Mouse (Mus musculus) kidney, embryonic 14.5 days (tissue): ENCODE results near the gene Nfic. TPM values are rescaled to one million over a fixed set of nuclear protein-coding genes. Genes with fewer than 3 reads are reported as not detected.

Source experiments
- ATAC-seq: fragments of 200-750 bp; cut with Nextera tagmentation; 2 replicates; pipeline ENCODE4 v1.8.0; 2017; ENCODE audit warnings: moderate number of reproducible peaks, mild to moderate bottlenecking, moderate TSS enrichment, moderate library complexity; ENCODE audit not compliant: low FRiP score, low TSS enrichment
- H3K27ac ChIP-seq: fragments of 300-500 bp; sonication (generic); 2 replicates; pipeline ENCODE4 v1.5.1; 2014; ENCODE audit warnings: low read depth, mild to moderate bottlenecking, low read length, moderate library complexity, mixed read lengths
- H3K27me3 ChIP-seq: fragments of 300-500 bp; sonication (generic); 2 replicates; pipeline ENCODE4 v1.6.1; 2014; ENCODE audit warnings: mild to moderate bottlenecking, low read length; ENCODE audit not compliant: control insufficient read depth, insufficient read depth
- H3K36me3 ChIP-seq: fragments of 300-500 bp; sonication (generic); 2 replicates; pipeline ENCODE4 v1.6.1; 2014; ENCODE audit warnings: low read length, mixed read lengths; ENCODE audit not compliant: control insufficient read depth, insufficient read depth
- H3K4me1 ChIP-seq: fragments of 300-500 bp; sonication (generic); 2 replicates; pipeline ENCODE4 v1.6.1; 2014; ENCODE audit warnings: low read length, mixed read lengths; ENCODE audit not compliant: control insufficient read depth, insufficient read depth
- H3K4me2 ChIP-seq: fragments of 300-500 bp; sonication (generic); replicated peaks from 2 replicates; pipeline ENCODE4 v1.6.1; 2014; ENCODE audit warnings: low read depth, mild to moderate bottlenecking, low read length
- H3K4me3 ChIP-seq: fragments of 300-500 bp; sonication (generic); 2 replicates; pipeline ENCODE4 v1.5.1; 2014; ENCODE audit warnings: mild to moderate bottlenecking, low read length
- H3K9ac ChIP-seq: fragments of 300-500 bp; sonication (generic); 2 replicates; pipeline ENCODE4 v1.6.1; 2014; ENCODE audit warnings: low read depth, mild to moderate bottlenecking, low read length, moderate library complexity
- H3K9me3 ChIP-seq: fragments of 300-500 bp; sonication (generic); 2 replicates; pipeline ENCODE4 v1.6.1; 2016; ENCODE audit warnings: low read length; ENCODE audit not compliant: control insufficient read depth
- WGBS: fragments of 180-500 bp; shearing (Covaris S2); extraction: QIAGEN DNeasy Blood & Tissue Kit; methylation state at CpG from one replicate; pipeline ENCODE4 v1.1.7; 2014; 5-methylcytosine and 5-hydroxymethylcytosine counted together
- polyA plus RNA-seq: library from polyadenylated mRNA; unstranded; fragments of >200 nt; fragmentation: Nextera tagmentation; extraction: Ambion mirVana; gene quantifications from 2 replicates; pipeline ENCODE4 v1.2.1, GENCODE M21; 2014

Nfic gene
- polyA plus RNA-seq, 1 experiment from 2014 or later = 59.0 TPM

GRCm38 (mm10) chr10:81393456-81394063 lies 61.9 kb downstream of the Nfic start:
- peaks cover 20% of the 10 kb centered on the region; the same call in 1 of the 2 replicates for H3K36me3 ChIP-seq
- H3K27ac ChIP-seq = peak overlapping the region; percentile 63; the same call in 1 of the 2 replicates
- 4% methylated on average over 19 of the region's 19 CpGs for WGBS
- peak overlapping the region; percentile 51 for H3K4me2 ChIP-seq
- no peaks in the 10 kb centered on the region for H3K27me3 ChIP-seq
- 0 out of 2 replicates have a peak, but pooled peaks have one; percentile 4 for ATAC-seq
- H3K9me3 ChIP-seq = no peaks in the 10 kb centered on the region
- H3K9ac ChIP-seq = peak overlapping the region; percentile 45; the same call in 1 of the 2 replicates
- peak overlapping the region; percentile 26; the same call in 1 of the 2 replicates for H3K4me3 ChIP-seq
- peaks cover 17% of the 10 kb centered on the region for H3K4me1 ChIP-seq

DNA sequence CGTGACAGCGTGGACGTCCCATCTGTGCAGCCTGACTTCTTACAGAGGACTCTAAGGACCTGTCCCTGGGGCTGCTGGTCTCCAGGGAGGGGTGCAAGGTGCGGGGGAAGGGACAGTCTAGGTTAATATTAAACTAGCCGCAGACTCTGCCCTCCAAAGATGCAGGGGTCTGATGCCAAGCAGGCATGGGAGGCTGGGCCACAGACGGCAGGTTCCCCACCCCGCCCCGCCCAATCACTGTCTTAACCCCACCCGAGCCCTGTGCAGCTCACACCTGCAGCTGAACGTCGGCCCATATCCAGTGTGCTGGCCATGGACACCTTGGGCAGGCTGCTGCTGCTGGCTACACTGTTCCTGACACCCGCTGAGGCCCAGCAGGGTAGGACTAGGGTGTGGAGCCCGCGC lies 62.7 kb downstream of the Nfic start, which contains the start of gene Smim24:
Smim24 (plus strand) TSS at position 271 of the 405 bp plus-strand sequence.
- peak within 1 kb of the TSS; percentile 63; the same call in 1 of the 2 replicates for H3K27ac ChIP-seq
- WGBS = 61% methylated on average over 14 of the region's 14 CpGs

GRCm38 (mm10) chr10:81392270-81392669 lies 63.2 kb downstream of the Nfic start:
- Histone ChIP-seq H3K4me1 (peaks cover 17% of the 10 kb centered on the region), H3K36me3 (peaks cover 21% of the 10 kb centered on the region), H3K4me2 (no peak overlapping the region), H3K27me3 (no peaks in the 10 kb centered on the region), H3K4me3 (no peak overlapping the region), H3K27ac (no peak overlapping the region), H3K9ac (no peak overlapping the region), H3K9me3 (no peaks in the 10 kb centered on the region)
- ATAC-seq = no peak
- 84% methylated on average over 6 of the region's 6 CpGs for WGBS

More for the DNA sequence above, 62.7 kb downstream of the Nfic start, which contains the start of gene Smim24:
- no peaks in the 10 kb centered on the region for H3K27me3 ChIP-seq
- H3K4me3 ChIP-seq = peak within 1 kb of the TSS; percentile 26
- H3K4me2 ChIP-seq = peak within 1 kb of the TSS; percentile 51
- H3K36me3 ChIP-seq = peaks cover 21% of the 10 kb centered on the region
- no peak; the same call in 1 of the 2 replicates for ATAC-seq
- peak within 1 kb of the TSS; percentile 45; the same call in 1 of the 2 replicates for H3K9ac ChIP-seq
- H3K4me1 ChIP-seq = peaks cover 17% of the 10 kb centered on the region
- no peaks in the 10 kb centered on the region for H3K9me3 ChIP-seq

GRCm38 (mm10) chr10:81390678-81390965 lies 64.8 kb downstream of the Nfic start:
- Histone ChIP-seq H3K9ac (no peak overlapping the region), H3K4me2 (no peak overlapping the region), H3K4me1 (peaks cover 20% of the 10 kb centered on the region), H3K9me3 (no peaks in the 10 kb centered on the region), H3K27ac (no peak overlapping the region), H3K4me3 (no peak overlapping the region), H3K27me3 (no peaks in the 10 kb centered on the region), H3K36me3 (peaks cover 32% of the 10 kb centered on the region)
- 93% methylated on average over 13 of the region's 13 CpGs for WGBS
- ATAC-seq = no peak

GRCm38 (mm10) chr10:81389801-81390677 lies 65.4 kb downstream of the Nfic start:
- ATAC-seq = peak; percentile 43; the same call in 1 of the 2 replicates
- no peak overlapping the region for H3K9ac ChIP-seq
- no peaks in the 10 kb centered on the region for H3K9me3 ChIP-seq
- WGBS = 62% methylated on average over 23 of the region's 23 CpGs
- no peak overlapping the region for H3K4me3 ChIP-seq
- H3K4me2 ChIP-seq = no peak overlapping the region
- no peak overlapping the region for H3K27ac ChIP-seq
- peaks cover 26% of the 10 kb centered on the region for H3K4me1 ChIP-seq
- no peaks in the 10 kb centered on the region for H3K27me3 ChIP-seq
- peaks cover 32% of the 10 kb centered on the region for H3K36me3 ChIP-seq

- peaks cover 32% of the 10 kb centered on the region for H3K36me3 ChIP-seq
- whole genome bisulfite sequencing = 46% methylated on average over 3 of the region's 3 CpGs
- H3K27me3 ChIP-seq = no peaks in the 10 kb centered on the region
- H3K27ac ChIP-seq = no peak overlapping the region
- H3K4me2 ChIP-seq = no peak overlapping the region
- H3K4me1 ChIP-seq = peaks cover 27% of the 10 kb centered on the region
- no peak overlapping the region for H3K4me3 ChIP-seq
- ATAC-seq = no peak
- no peaks in the 10 kb centered on the region for H3K9me3 ChIP-seq
- H3K9ac ChIP-seq = no peak overlapping the region
These were observed 66.1 kb downstream of the Nfic start for GRCm38 (mm10) chr10:81389373-81389772.

DNA sequence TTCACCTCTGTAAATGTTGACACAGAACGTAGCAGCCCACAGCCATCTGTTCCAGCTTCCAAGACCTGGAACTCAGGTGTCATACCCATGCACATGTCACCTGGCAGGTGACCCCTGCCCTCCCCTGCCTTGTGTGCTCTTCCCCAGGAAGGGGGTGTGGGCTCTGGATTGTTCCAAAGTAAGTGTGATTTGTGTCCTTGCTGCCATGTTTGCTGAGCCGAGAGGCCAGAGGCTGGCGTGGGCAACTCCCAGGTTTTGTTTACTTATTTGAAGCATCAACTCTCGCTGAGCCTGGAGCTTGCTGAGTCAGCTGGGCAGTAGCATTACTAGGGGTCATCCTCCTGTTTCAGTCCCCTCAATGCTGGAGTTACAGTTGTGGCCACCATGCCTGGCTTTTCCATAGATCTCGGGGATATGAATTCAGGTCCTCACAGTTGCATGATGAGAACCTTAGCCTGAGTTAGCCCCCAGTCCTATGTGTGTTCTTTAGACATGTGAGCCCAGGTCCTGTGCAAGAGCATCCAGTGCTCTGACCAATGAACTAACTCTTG lies 66.9 kb downstream of the Nfic start, which contains the start of gene Gm48552:
Gm48552 (plus strand) TSS at position 501 of the 551 bp plus-strand sequence.
- Histone ChIP-seq H3K4me3 (no peak within 1 kb of the TSS), H3K36me3 (peaks cover 32% of the 10 kb centered on the region), H3K27me3 (no peaks in the 10 kb centered on the region), H3K4me2 (no peak within 1 kb of the TSS), H3K27ac (no peak within 1 kb of the TSS), H3K9me3 (no peaks in the 10 kb centered on the region), H3K9ac (no peak within 1 kb of the TSS), H3K4me1 (peaks cover 24% of the 10 kb centered on the region)
- no peak for ATAC-seq
- WGBS = 76% methylated on average over 5 of the region's 5 CpGs

DNA sequence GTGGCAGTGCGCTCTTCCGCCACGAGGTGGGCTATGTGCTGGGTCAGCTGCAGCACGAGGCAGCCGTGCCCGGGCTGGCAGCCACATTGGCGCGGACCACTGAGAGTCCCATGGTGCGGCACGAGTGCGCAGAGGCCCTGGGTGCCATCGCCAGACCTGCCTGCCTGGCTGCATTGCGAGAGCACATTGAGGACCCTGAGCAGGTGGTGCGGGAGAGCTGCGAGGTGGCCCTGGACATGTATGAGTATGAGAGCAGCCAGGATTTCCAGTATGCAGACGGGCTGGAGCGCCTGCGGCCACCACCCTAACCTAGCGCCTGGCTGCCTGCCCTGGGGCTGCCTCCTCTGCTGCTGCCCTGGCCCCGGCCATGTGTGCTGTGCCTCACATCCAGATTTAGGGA lies 67.7 kb downstream of the Nfic start:
- Histone ChIP-seq H3K4me1 (peaks cover 15% of the 10 kb centered on the region), H3K4me2 (no peak overlapping the region), H3K9me3 (no peaks in the 10 kb centered on the region), H3K27ac (no peak overlapping the region), H3K4me3 (no peak overlapping the region), H3K27me3 (no peaks in the 10 kb centered on the region), H3K9ac (no peak overlapping the region), H3K36me3 (peaks cover 32% of the 10 kb centered on the region)
- ATAC-seq = no peak
- 95% methylated on average over 20 of the region's 20 CpGs for WGBS
